Mouse (Mus musculus) skeletal muscle tissue, adult 2 months (tissue): ENCODE results near the gene V1rd19.
"Not testable (repeated sequence)": the region's sequence is repeated elsewhere in the genome, so short reads cannot be mapped to it uniquely, and the experiment has no call there.

Experiments
- DNase-seq: peaks from one replicate; pipeline ENCODE4 v3.0.0-alpha.2; 2012; ENCODE audit warnings: low read depth, low spot score

The V1rd19 gene

GRCm38 (mm10) chr7:24001391-24001790, at the start of gene V1rd19:
Gene V1rd19, plus strand, starts transcription at chr7:24001691.
- no peak for DNase-seq

- DNase-seq: not testable (repeated sequence)
Observed at GRCm38 (mm10) chr7:23968044-23968443, 33.4 kb upstream of the V1rd19 start.

- not testable (repeated sequence) for DNase-seq
Observed at GRCm38 (mm10) chr7:23974315-23974714, 27.2 kb upstream of the V1rd19 start, which contains the start of gene Vmn1r181. Gene Vmn1r181, plus strand, starts transcription at chr7:23974615.

GRCm38 (mm10) chr7:24052660-24053304, 51.3 kb downstream of the V1rd19 start, which contains the start of gene Vmn1r183:
Gene Vmn1r183, plus strand, starts transcription at chr7:24053254.
- no peak for DNase-seq
